Mouse (Mus musculus): ENCODE results near the gene Nhp2. TPM values are rescaled to one million over a fixed set of nuclear protein-coding genes. Genes with fewer than 3 reads are reported as not detected.
A peak's percentile ranks its signal among the peaks of the same experiment; 100 is the strongest.

The Nhp2 gene
- polyA plus RNA-seq (2014; fragmentation: Nextera tagmentation; extraction: Ambion mirVana), result 347 and 349 TPM in 2 replicates

- H3K4me1 ChIP-seq (replicated peaks; ENCODE audit: control insufficient read depth, insufficient read depth, low read length), result peaks cover 21% of the 10 kb centered on the region
These were observed at the start of gene Nhp2 for GRCm38 (mm10) chr11:51619409-51620060. TSS of gene Nhp2 (plus strand) at chr11:51619735.

GRCm38 (mm10) chr11:51576454-51576853, 43.1 kb upstream of the Nhp2 start:
- Histone ChIP-seq H3K9ac (ENCODE audit: low read depth, low read length) (no peak overlapping the region), H3K36me3 (ENCODE audit: control insufficient read depth, insufficient read depth, low read length) (no peaks in the 10 kb centered on the region), H3K9me3 (ENCODE audit: control insufficient read depth, low read length) (no peaks in the 10 kb centered on the region), H3K4me1 (replicated peaks; ENCODE audit: control insufficient read depth, insufficient read depth, low read length) (no peaks in the 10 kb centered on the region), H3K4me2 (no peak overlapping the region), H3K27me3 (replicated peaks; ENCODE audit: control insufficient read depth, insufficient read depth, low read length) (no peaks in the 10 kb centered on the region), H3K4me3 (ENCODE audit: low read depth, low read length) (no peak overlapping the region), H3K27ac (ENCODE audit: low read depth, low read length) (no peak overlapping the region)
- DNase-seq (ENCODE audit: low spot score) (no peak), ATAC-seq (replicated peaks; ENCODE audit: low FRiP score) (no peak)
- 85% methylated on average over 4 of the region's 4 CpGs for WGBS

More at GRCm38 (mm10) chr11:51619409-51620060, at the start of gene Nhp2:
- Histone ChIP-seq H3K4me3 (ENCODE audit: low read depth, low read length) (peak within 1 kb of the TSS; percentile 80), H3K27me3 (replicated peaks; ENCODE audit: control insufficient read depth, insufficient read depth, low read length) (no peaks in the 10 kb centered on the region), H3K9me3 (ENCODE audit: control insufficient read depth, low read length) (no peaks in the 10 kb centered on the region), H3K36me3 (ENCODE audit: control insufficient read depth, insufficient read depth, low read length) (peaks cover 29% of the 10 kb centered on the region), H3K4me2 (peak within 1 kb of the TSS; percentile 90), H3K27ac (ENCODE audit: low read depth, low read length) (peak within 1 kb of the TSS; percentile 28), H3K9ac (ENCODE audit: low read depth, low read length) (peak within 1 kb of the TSS; percentile 78)
- ATAC-seq (replicated peaks; ENCODE audit: low FRiP score) (peak; percentile 85), DNase-seq (ENCODE audit: low spot score) (peak; percentile 96)
- under 1% methylated on average over 51 of the region's 51 CpGs for WGBS

- no peaks in the 10 kb centered on the region for H3K9me3 ChIP-seq (ENCODE audit: control insufficient read depth, low read length)
- no peaks in the 10 kb centered on the region for H3K36me3 ChIP-seq (ENCODE audit: control insufficient read depth, insufficient read depth, low read length)
- H3K4me2 ChIP-seq, result no peak overlapping the region
- no peak overlapping the region for H3K9ac ChIP-seq (ENCODE audit: low read depth, low read length)
- 62% methylated on average over 7 of the region's 7 CpGs for WGBS
- no peak for ATAC-seq (replicated peaks; ENCODE audit: low FRiP score)
- no peak for DNase-seq (ENCODE audit: low spot score)
- H3K4me3 ChIP-seq (ENCODE audit: low read depth, low read length), result no peak overlapping the region
- H3K27me3 ChIP-seq (replicated peaks; ENCODE audit: control insufficient read depth, insufficient read depth, low read length), result no peaks in the 10 kb centered on the region
- H3K4me1 ChIP-seq (replicated peaks; ENCODE audit: control insufficient read depth, insufficient read depth, low read length), result no peaks in the 10 kb centered on the region
- H3K27ac ChIP-seq (ENCODE audit: low read depth, low read length), result no peak overlapping the region
These were observed 41.9 kb upstream of the Nhp2 start for GRCm38 (mm10) chr11:51577587-51577986.

- H3K4me1 ChIP-seq (replicated peaks; ENCODE audit: control insufficient read depth, insufficient read depth, low read length), result peaks cover 3% of the 10 kb centered on the region; the same call in 1 of the 2 replicates
- no peaks in the 10 kb centered on the region for H3K27me3 ChIP-seq (replicated peaks; ENCODE audit: control insufficient read depth, insufficient read depth, low read length)
- H3K27ac ChIP-seq (ENCODE audit: low read depth, low read length), result no peak overlapping the region
- ATAC-seq (replicated peaks; ENCODE audit: low FRiP score) (no peak), DNase-seq (ENCODE audit: low spot score) (no peak)
- no peaks in the 10 kb centered on the region for H3K9me3 ChIP-seq (ENCODE audit: control insufficient read depth, low read length)
- no peak overlapping the region for H3K9ac ChIP-seq (ENCODE audit: low read depth, low read length)
- 59% methylated on average over 4 of the region's 4 CpGs for WGBS
- no peaks in the 10 kb centered on the region for H3K36me3 ChIP-seq (ENCODE audit: control insufficient read depth, insufficient read depth, low read length)
- H3K4me3 ChIP-seq (ENCODE audit: low read depth, low read length), result no peak overlapping the region
- no peak overlapping the region for H3K4me2 ChIP-seq
These were observed 40.5 kb upstream of the Nhp2 start for GRCm38 (mm10) chr11:51579024-51579423.

GRCm38 (mm10) chr11:51582713-51583112, 36.8 kb upstream of the Nhp2 start:
- Histone ChIP-seq H3K27me3 (replicated peaks; ENCODE audit: control insufficient read depth, insufficient read depth, low read length) (no peaks in the 10 kb centered on the region), H3K9me3 (ENCODE audit: control insufficient read depth, low read length) (no peaks in the 10 kb centered on the region), H3K4me1 (replicated peaks; ENCODE audit: control insufficient read depth, insufficient read depth, low read length) (peaks cover 22% of the 10 kb centered on the region), H3K36me3 (ENCODE audit: control insufficient read depth, insufficient read depth, low read length) (peaks cover 16% of the 10 kb centered on the region), H3K4me2 (no peak overlapping the region), H3K9ac (ENCODE audit: low read depth, low read length) (no peak overlapping the region), H3K4me3 (ENCODE audit: low read depth, low read length) (no peak overlapping the region), H3K27ac (ENCODE audit: low read depth, low read length) (no peak overlapping the region)
- DNase-seq (ENCODE audit: low spot score) (peak; percentile 70), ATAC-seq (replicated peaks; ENCODE audit: low FRiP score) (no peak)
- 26% methylated on average over 8 of the region's 8 CpGs for WGBS

- peak overlapping the region; percentile 81 for H3K4me3 ChIP-seq (ENCODE audit: low read depth, low read length)
- peaks cover 22% of the 10 kb centered on the region for H3K4me1 ChIP-seq (replicated peaks; ENCODE audit: control insufficient read depth, insufficient read depth, low read length)
- DNase-seq (ENCODE audit: low spot score), result no peak
- peak; percentile 10 for ATAC-seq (replicated peaks; ENCODE audit: low FRiP score)
- no peaks in the 10 kb centered on the region for H3K27me3 ChIP-seq (replicated peaks; ENCODE audit: control insufficient read depth, insufficient read depth, low read length)
- 31% methylated on average over 9 of the region's 9 CpGs for WGBS
- H3K9me3 ChIP-seq (ENCODE audit: control insufficient read depth, low read length), result no peaks in the 10 kb centered on the region
- H3K4me2 ChIP-seq, result peak overlapping the region; percentile 70
- peaks cover 29% of the 10 kb centered on the region for H3K36me3 ChIP-seq (ENCODE audit: control insufficient read depth, insufficient read depth, low read length)
- H3K9ac ChIP-seq (ENCODE audit: low read depth, low read length), result peak overlapping the region; percentile 97
- peak overlapping the region; percentile 75 for H3K27ac ChIP-seq (ENCODE audit: low read depth, low read length)
These were observed 35.5 kb upstream of the Nhp2 start for GRCm38 (mm10) chr11:51584057-51584430.

GRCm38 (mm10) chr11:51584431-51585248, 34.9 kb upstream of the Nhp2 start, which contains the start of gene Phykpl:
TSS of gene Phykpl (plus strand) at chr11:51584757.
- peak within 1 kb of the TSS; percentile 97 for H3K9ac ChIP-seq (ENCODE audit: low read depth, low read length)
- no peaks in the 10 kb centered on the region for H3K27me3 ChIP-seq (replicated peaks; ENCODE audit: control insufficient read depth, insufficient read depth, low read length)
- H3K4me1 ChIP-seq (replicated peaks; ENCODE audit: control insufficient read depth, insufficient read depth, low read length), result peaks cover 22% of the 10 kb centered on the region
- WGBS, result under 1% methylated on average over 59 of the region's 59 CpGs
- DNase-seq (ENCODE audit: low spot score) (peak; percentile 98), ATAC-seq (replicated peaks; ENCODE audit: low FRiP score) (peak; percentile 91)
- H3K4me3 ChIP-seq (ENCODE audit: low read depth, low read length), result peak within 1 kb of the TSS; percentile 81
- peak within 1 kb of the TSS; percentile 70 for H3K4me2 ChIP-seq
- no peaks in the 10 kb centered on the region for H3K9me3 ChIP-seq (ENCODE audit: control insufficient read depth, low read length)
- peaks cover 35% of the 10 kb centered on the region for H3K36me3 ChIP-seq (ENCODE audit: control insufficient read depth, insufficient read depth, low read length)
- H3K27ac ChIP-seq (ENCODE audit: low read depth, low read length), result peak within 1 kb of the TSS; percentile 75

- WGBS, result 46% methylated on average over 8 of the region's 8 CpGs
- Histone ChIP-seq H3K4me2 (peak overlapping the region; percentile 70), H3K27ac (ENCODE audit: low read depth, low read length) (peak overlapping the region; percentile 75), H3K9me3 (ENCODE audit: control insufficient read depth, low read length) (no peaks in the 10 kb centered on the region), H3K9ac (ENCODE audit: low read depth, low read length) (peak overlapping the region; percentile 97), H3K4me3 (ENCODE audit: low read depth, low read length) (peak overlapping the region; percentile 81), H3K4me1 (replicated peaks; ENCODE audit: control insufficient read depth, insufficient read depth, low read length) (peaks cover 22% of the 10 kb centered on the region), H3K36me3 (ENCODE audit: control insufficient read depth, insufficient read depth, low read length) (peaks cover 39% of the 10 kb centered on the region), H3K27me3 (replicated peaks; ENCODE audit: control insufficient read depth, insufficient read depth, low read length) (no peaks in the 10 kb centered on the region)
- DNase-seq (ENCODE audit: low spot score), result no peak
- ATAC-seq (replicated peaks; ENCODE audit: low FRiP score), result 0 out of 2 replicates have a peak, but pooled peaks have one; percentile 8
These were observed 33.8 kb upstream of the Nhp2 start for GRCm38 (mm10) chr11:51585608-51586252.

Data from liver, embryonic 11.5 days (tissue).